Mouse (Mus musculus) heart, embryonic 14.5 days (tissue): ENCODE results near the gene Spint4. TPM values are rescaled to one million over a fixed set of nuclear protein-coding genes. Genes with fewer than 3 reads are reported as not detected.

Source experiments
- ATAC-seq: fragments of 200-750 bp; cut with Nextera tagmentation; 2 replicates; pipeline ENCODE4 v1.8.0; 2017; ENCODE audit warnings: low read depth, moderate TSS enrichment; ENCODE audit not compliant: insufficient number of reproducible peaks, insufficient read depth, low FRiP score
- H3K27ac ChIP-seq, 2 experiments: fragments of 200-500 bp in 1 of 2; fragments of 300-500 bp in 1 of 2; sonication (generic) in 1 of 2; replicated peaks in 1 of 2; 2 replicates each; pipeline ENCODE4 v1.5.1; 2012 to 2014; ENCODE audit warnings: low read depth in 2 of 2, low read length in 2 of 2, control low read depth in 1 of 2, mild to moderate bottlenecking in 1 of 2, mixed read lengths in 1 of 2; ENCODE audit not compliant: control insufficient read depth in 1 of 2, insufficient read depth in 1 of 2
- H3K27me3 ChIP-seq: fragments of 300-500 bp; sonication (generic); 2 replicates; pipeline ENCODE4 v1.6.1; 2014; ENCODE audit warnings: mild to moderate bottlenecking, low read length, control low read depth; ENCODE audit not compliant: control insufficient read depth, insufficient read depth
- H3K36me3 ChIP-seq: fragments of 300-500 bp; sonication (generic); 2 replicates; pipeline ENCODE4 v1.6.1; 2014; ENCODE audit warnings: mild to moderate bottlenecking, control low read depth, low read length, mixed read lengths; ENCODE audit not compliant: control insufficient read depth, insufficient read depth
- H3K4me1 ChIP-seq, 2 experiments: fragments of 200-500 bp in 1 of 2; fragments of 300-500 bp in 1 of 2; sonication (generic) in 1 of 2; 2 replicates each; pipeline ENCODE4 v1.6.1; 2012 to 2014; ENCODE audit warnings: low read length in 2 of 2, control low read depth in 1 of 2, mixed read lengths in 1 of 2; ENCODE audit not compliant: control insufficient read depth in 2 of 2, insufficient read depth in 2 of 2
- H3K4me2 ChIP-seq: fragments of 300-500 bp; sonication (generic); 2 replicates; pipeline ENCODE4 v1.6.1; 2014; ENCODE audit warnings: mild to moderate bottlenecking, low read length
- H3K4me3 ChIP-seq, 2 experiments: fragments of 200-500 bp in 1 of 2; fragments of 300-500 bp in 1 of 2; sonication (generic) in 1 of 2; 2 replicates each; pipeline ENCODE4 v1.5.1; 2012 to 2014; ENCODE audit warnings: low read length in 2 of 2, mild to moderate bottlenecking in 2 of 2, control low read depth in 1 of 2, low read depth in 1 of 2, moderate library complexity in 1 of 2; ENCODE audit not compliant: control insufficient read depth in 1 of 2, insufficient read depth in 1 of 2
- H3K9ac ChIP-seq: fragments of 300-500 bp; sonication (generic); 2 replicates; pipeline ENCODE4 v1.6.1; 2014; ENCODE audit warnings: mild to moderate bottlenecking, low read length
- H3K9me3 ChIP-seq: fragments of 300-500 bp; sonication (generic); 2 replicates; pipeline ENCODE4 v1.6.1; 2016; ENCODE audit warnings: low read length, control low read depth; ENCODE audit not compliant: control insufficient read depth
- WGBS: fragments of 180-500 bp; shearing (Covaris S2); extraction: QIAGEN DNeasy Blood & Tissue Kit; methylation state at CpG from one replicate; pipeline ENCODE4 v1.1.7; 2014; 5-methylcytosine and 5-hydroxymethylcytosine counted together
- polyA plus RNA-seq: library from polyadenylated mRNA; unstranded; fragments of >200 nt; fragmentation: Nextera tagmentation; extraction: Ambion mirVana; gene quantifications from 2 replicates; pipeline ENCODE4 v1.2.1, GENCODE M21; 2014

Gene Spint4
- polyA plus RNA-seq, 1 experiment from 2014 or later: not detected

- peak overlapping the region; percentile 89 to 95 for H3K4me3 ChIP-seq
- no peaks in the 10 kb centered on the region for H3K9me3 ChIP-seq
- WGBS: 34% methylated on average over 8 of the region's 8 CpGs
- H3K9ac ChIP-seq: peak overlapping the region; percentile 97
- H3K4me1 ChIP-seq: peaks cover 4 to 15% of the 10 kb centered on the region in 2 experiments
- peaks cover 43% of the 10 kb centered on the region for H3K36me3 ChIP-seq
- ATAC-seq: no peak
- H3K27me3 ChIP-seq: no peaks in the 10 kb centered on the region
- peak overlapping the region in 1 of 2 experiments; percentile 75; a peak in 1 of 4 replicates for H3K27ac ChIP-seq
- peak overlapping the region; percentile 95 for H3K4me2 ChIP-seq
Observed at GRCm38 (mm10) chr2:164746693-164747092, 48.4 kb downstream of the Spint4 start.

GRCm38 (mm10) chr2:164748191-164748590, 49.9 kb downstream of the Spint4 start:
- H3K27ac ChIP-seq: no peak overlapping the region
- no peak overlapping the region for H3K4me2 ChIP-seq
- no peak overlapping the region for H3K4me3 ChIP-seq
- WGBS: 82% methylated on average over 4 of the region's 4 CpGs
- H3K4me1 ChIP-seq: peaks cover 4 to 15% of the 10 kb centered on the region in 2 experiments
- ATAC-seq: no peak
- no peaks in the 10 kb centered on the region for H3K27me3 ChIP-seq
- H3K36me3 ChIP-seq: peaks cover 58% of the 10 kb centered on the region
- H3K9me3 ChIP-seq: no peaks in the 10 kb centered on the region
- no peak overlapping the region for H3K9ac ChIP-seq

GRCm38 (mm10) chr2:164748991-164749390, 50.7 kb downstream of the Spint4 start:
- Histone ChIP-seq H3K27ac (no peak overlapping the region), H3K4me1 (peaks cover 6 to 16% of the 10 kb centered on the region in 2 experiments), H3K4me3 (no peak overlapping the region), H3K27me3 (no peaks in the 10 kb centered on the region), H3K9ac (no peak overlapping the region), H3K9me3 (no peaks in the 10 kb centered on the region), H3K36me3 (peaks cover 66% of the 10 kb centered on the region), H3K4me2 (no peak overlapping the region)
- WGBS: 89% methylated on average over 6 of the region's 6 CpGs
- ATAC-seq: no peak

Other genes with a start within 250 kb of the Spint4 start
- gene Sys1, start 241.5 kb upstream of the Spint4 start, polyA plus RNA-seq: 45.7 and 47.6 TPM in 2 replicates
- gene Gm20458, start 237.5 kb upstream of the Spint4 start, polyA plus RNA-seq: 8.0 and 16.3 TPM in 2 replicates
- not detected in 2 replicates for gene Trp53tg5, start 224.8 kb upstream of the Spint4 start, polyA plus RNA-seq
- gene Dbndd2, start 212.4 kb upstream of the Spint4 start, polyA plus RNA-seq: 13.1 and 21.3 TPM in 2 replicates
- 58.8 and 64.3 TPM in 2 replicates for gene Pigt, start 201.0 kb upstream of the Spint4 start, polyA plus RNA-seq
- gene Wfdc2, start 136.1 kb upstream of the Spint4 start, polyA plus RNA-seq: 1.3 and 6.2 TPM in 2 replicates
- gene Spint3, start 125.0 kb upstream of the Spint4 start, polyA plus RNA-seq: not detected in 2 replicates
- gene Wfdc6a, start 113.1 kb upstream of the Spint4 start, polyA plus RNA-seq: 0.35 and 0.43 TPM in 2 replicates
- gene Eppin, start 104.9 kb upstream of the Spint4 start, polyA plus RNA-seq: not detected in 2 replicates
- not detected in 2 replicates for gene Wfdc6b, start 85.0 kb upstream of the Spint4 start, polyA plus RNA-seq
- not detected in 2 replicates for gene Wfdc8, start 84.9 kb upstream of the Spint4 start, polyA plus RNA-seq
- gene Wfdc16, start 59.7 kb upstream of the Spint4 start, polyA plus RNA-seq: not detected in 2 replicates
- not detected in 2 replicates for gene Wfdc10, start 42.5 kb upstream of the Spint4 start, polyA plus RNA-seq
- not detected in 2 replicates for gene Wfdc9, start 41.9 kb upstream of the Spint4 start, polyA plus RNA-seq
- gene Wfdc11, start 24.4 kb upstream of the Spint4 start, polyA plus RNA-seq: not detected in 2 replicates
- 0.19 TPM in 1 of 2 replicates, not detected in the other for gene Wfdc13, start 13.4 kb upstream of the Spint4 start, polyA plus RNA-seq
- not detected in 2 replicates for gene Spint5, start 16.8 kb downstream of the Spint4 start, polyA plus RNA-seq
- gene Wfdc3, start 47.4 kb downstream of the Spint4 start, polyA plus RNA-seq: 0.51 and 0.65 TPM in 2 replicates
- gene Dnttip1, start 47.5 kb downstream of the Spint4 start, polyA plus RNA-seq: 51.1 and 53.8 TPM in 2 replicates
- 349 and 388 TPM in 2 replicates for gene Ube2c, start 71.4 kb downstream of the Spint4 start, polyA plus RNA-seq
- gene Tnnc2, start 81.5 kb downstream of the Spint4 start, polyA plus RNA-seq: 0.59 and 1.7 TPM in 2 replicates
- 37.2 and 38.0 TPM in 2 replicates for gene Snx21, start 87.3 kb downstream of the Spint4 start, polyA plus RNA-seq
- 12.7 and 13.9 TPM in 2 replicates for gene Acot8, start 106.4 kb downstream of the Spint4 start, polyA plus RNA-seq
- gene Zswim3, start 106.6 kb downstream of the Spint4 start, polyA plus RNA-seq: 5.4 and 5.9 TPM in 2 replicates
- 8.6 TPM in 2 replicates for gene Zswim1, start 124.2 kb downstream of the Spint4 start, polyA plus RNA-seq
- gene Spata25, start 130.0 kb downstream of the Spint4 start, polyA plus RNA-seq: not detected in 2 replicates
- gene Ctsa, start 134.4 kb downstream of the Spint4 start, polyA plus RNA-seq: 178 TPM in 2 replicates
- gene Neurl2, start 135.0 kb downstream of the Spint4 start, polyA plus RNA-seq: 54.6 and 55.1 TPM in 2 replicates
- gene Pltp, start 159.2 kb downstream of the Spint4 start, polyA plus RNA-seq: 9.6 and 10.4 TPM in 2 replicates
- 58.0 and 58.8 TPM in 2 replicates for gene Pcif1, start 180.8 kb downstream of the Spint4 start, polyA plus RNA-seq
- 6.8 and 6.9 TPM in 2 replicates for gene Zfp335, start 213.3 kb downstream of the Spint4 start, polyA plus RNA-seq
- gene Mmp9, start 242.3 kb downstream of the Spint4 start, polyA plus RNA-seq: 0.09 TPM in 1 of 2 replicates, not detected in the other